Mouse (Mus musculus) hindbrain, embryonic 13.5 days (tissue): ENCODE measurements around the gene Pip5kl1. TPM values are rescaled to one million over a fixed set of nuclear protein-coding genes. Genes with fewer than 3 reads are reported as not detected.
A peak's percentile ranks its signal among the peaks of the same experiment; 100 is the strongest.

Experiments used
- ATAC-seq: fragments of 200-750 bp; cut with Nextera tagmentation; 2 replicates; pipeline ENCODE4 v1.8.0; 2017; ENCODE audit warnings: moderate TSS enrichment; ENCODE audit not compliant: low FRiP score
- H3K27ac ChIP-seq: fragments of 300-500 bp; sonication (generic); 2 replicates; pipeline ENCODE4 v1.5.1; 2015; ENCODE audit warnings: inconsistent platforms, mild to moderate bottlenecking, moderate library complexity
- H3K27me3 ChIP-seq: fragments of 300-500 bp; sonication (generic); 2 replicates; pipeline ENCODE4 v1.6.1; 2015; ENCODE audit warnings: mild to moderate bottlenecking, inconsistent platforms
- H3K36me3 ChIP-seq: fragments of 300-500 bp; sonication (generic); 2 replicates; pipeline ENCODE4 v1.6.1; 2015; ENCODE audit warnings: mild to moderate bottlenecking, inconsistent platforms
- H3K4me1 ChIP-seq: fragments of 300-500 bp; sonication (generic); replicated peaks from 2 replicates; pipeline ENCODE4 v1.6.1; 2015; ENCODE audit warnings: inconsistent platforms
- H3K4me2 ChIP-seq: fragments of 300-500 bp; sonication (generic); 2 replicates; pipeline ENCODE4 v1.6.1; 2015; ENCODE audit warnings: inconsistent platforms, mild to moderate bottlenecking, moderate library complexity
- H3K4me3 ChIP-seq: fragments of 300-500 bp; sonication (generic); 2 replicates; pipeline ENCODE4 v1.5.1; 2015; ENCODE audit warnings: mild to moderate bottlenecking, inconsistent platforms
- H3K9ac ChIP-seq: fragments of 300-500 bp; sonication (generic); 2 replicates; pipeline ENCODE4 v1.6.1; 2015; ENCODE audit warnings: mild to moderate bottlenecking, inconsistent platforms
- H3K9me3 ChIP-seq: fragments of 300-500 bp; sonication (generic); 2 replicates; pipeline ENCODE4 v1.6.1; 2016; ENCODE audit warnings: inconsistent platforms
- WGBS: fragments of 180-500 bp; shearing (Covaris S2); methylation state at CpG from one replicate; pipeline ENCODE4 v1.1.7; 2015; 5-methylcytosine and 5-hydroxymethylcytosine counted together
- polyA plus RNA-seq: library from polyadenylated mRNA; unstranded; fragments of >200 nt; fragmentation: Nextera tagmentation; extraction: Ambion mirVana; gene quantifications from 2 replicates; pipeline ENCODE4 v1.2.1, GENCODE M21; 2015

The Pip5kl1 gene
- polyA plus RNA-seq, 1 experiment from 2014 or later, result 9.0 TPM

DNA sequence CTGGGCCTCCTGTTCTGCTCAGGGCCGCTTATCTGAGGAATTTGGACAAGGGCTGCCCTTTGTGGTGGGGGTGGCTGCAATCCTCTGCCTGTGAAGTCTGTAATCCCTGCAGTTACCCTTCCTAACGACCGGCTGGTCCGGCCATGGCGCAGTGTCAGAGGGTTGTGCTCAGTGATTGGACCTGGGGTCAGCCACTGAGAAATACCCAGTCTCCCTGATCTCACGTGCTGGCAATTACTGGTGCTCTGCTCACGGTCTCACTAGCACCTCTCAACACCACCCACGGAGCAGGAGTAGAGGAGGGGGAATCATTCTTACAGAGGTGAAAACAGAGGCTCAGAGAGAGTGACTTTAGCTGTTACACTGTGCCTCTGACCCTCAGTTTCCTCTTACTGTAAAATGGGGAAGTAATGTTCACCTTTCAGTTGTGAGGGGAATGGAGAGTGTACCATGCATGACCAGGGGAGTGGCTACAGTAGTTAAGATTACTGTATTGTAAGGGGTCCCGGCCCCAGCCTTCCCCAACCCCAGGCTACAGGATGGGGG is 37.2 kb upstream of the Pip5kl1 start:
- ATAC-seq, result no peak
- H3K4me1 ChIP-seq, result peaks cover 79% of the 10 kb centered on the region

DNA sequence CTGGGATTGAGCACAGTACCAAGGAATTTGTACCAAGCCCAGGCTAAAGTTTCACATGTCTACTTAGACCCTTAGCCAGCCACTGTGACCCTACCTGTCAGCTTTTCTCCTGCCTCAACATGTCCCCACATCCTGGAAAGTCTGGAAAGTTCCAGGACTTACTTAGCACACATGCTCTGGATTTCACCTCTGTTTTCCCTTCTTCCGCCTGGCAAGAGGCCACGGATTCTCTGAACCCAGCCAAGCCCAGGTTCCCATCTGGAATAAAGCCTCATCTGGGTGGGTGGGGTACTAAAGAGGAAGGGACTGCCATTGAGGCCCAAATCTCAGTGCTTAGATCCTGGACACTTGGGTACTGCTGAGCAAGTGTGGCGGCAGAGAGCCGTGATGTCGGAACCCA is 36.7 kb upstream of the Pip5kl1 start:
- ATAC-seq, result no peak
- Histone ChIP-seq H3K4me2 (peak overlapping the region; percentile 81), H3K4me3 (peak overlapping the region; percentile 94), H3K27me3 (no peaks in the 10 kb centered on the region), H3K36me3 (no peaks in the 10 kb centered on the region), H3K9ac (peak overlapping the region; percentile 96), H3K27ac (no peak overlapping the region), H3K9me3 (no peaks in the 10 kb centered on the region), H3K4me1 (peaks cover 84% of the 10 kb centered on the region)
- WGBS, result 76% methylated on average over 5 of the region's 5 CpGs

More for the DNA sequence above, 37.2 kb upstream of the Pip5kl1 start:
- H3K36me3 ChIP-seq, result no peaks in the 10 kb centered on the region
- no peaks in the 10 kb centered on the region for H3K9me3 ChIP-seq
- H3K4me2 ChIP-seq, result peak overlapping the region; percentile 81
- H3K9ac ChIP-seq, result peak overlapping the region; percentile 96
- peak overlapping the region; percentile 97 for H3K27ac ChIP-seq
- peak overlapping the region; percentile 94 for H3K4me3 ChIP-seq
- H3K27me3 ChIP-seq, result no peaks in the 10 kb centered on the region
- WGBS, result 13% methylated on average over 9 of the region's 9 CpGs

DNA sequence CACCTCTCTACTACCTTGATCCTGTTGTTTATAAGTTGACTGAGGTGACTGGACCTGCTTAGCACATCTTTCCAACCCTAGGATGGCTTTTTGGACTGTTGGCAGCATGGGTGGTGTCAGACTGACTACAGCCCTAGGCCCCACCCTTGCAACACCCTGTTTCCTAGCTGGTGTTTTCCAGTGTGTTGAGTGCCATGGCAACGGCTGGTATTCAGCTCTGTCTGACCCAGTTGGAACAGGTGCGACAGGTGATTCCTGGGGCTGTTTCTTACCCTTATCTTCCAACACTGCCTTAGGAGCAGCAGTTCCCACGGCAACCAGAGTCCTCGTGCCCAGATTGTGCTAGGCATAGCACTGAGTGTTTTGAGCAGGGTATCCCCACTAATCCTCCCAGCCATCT is 36.1 kb upstream of the Pip5kl1 start:
- Histone ChIP-seq H3K9ac (peak overlapping the region; percentile 96; the same call in 1 of the 2 replicates), H3K4me2 (peak overlapping the region; percentile 81), H3K27ac (no peak overlapping the region), H3K4me3 (peak overlapping the region; percentile 94), H3K9me3 (no peaks in the 10 kb centered on the region), H3K36me3 (no peaks in the 10 kb centered on the region), H3K4me1 (peaks cover 87% of the 10 kb centered on the region), H3K27me3 (no peaks in the 10 kb centered on the region)
- ATAC-seq, result no peak
- WGBS, result 69% methylated on average over 4 of the region's 4 CpGs

DNA sequence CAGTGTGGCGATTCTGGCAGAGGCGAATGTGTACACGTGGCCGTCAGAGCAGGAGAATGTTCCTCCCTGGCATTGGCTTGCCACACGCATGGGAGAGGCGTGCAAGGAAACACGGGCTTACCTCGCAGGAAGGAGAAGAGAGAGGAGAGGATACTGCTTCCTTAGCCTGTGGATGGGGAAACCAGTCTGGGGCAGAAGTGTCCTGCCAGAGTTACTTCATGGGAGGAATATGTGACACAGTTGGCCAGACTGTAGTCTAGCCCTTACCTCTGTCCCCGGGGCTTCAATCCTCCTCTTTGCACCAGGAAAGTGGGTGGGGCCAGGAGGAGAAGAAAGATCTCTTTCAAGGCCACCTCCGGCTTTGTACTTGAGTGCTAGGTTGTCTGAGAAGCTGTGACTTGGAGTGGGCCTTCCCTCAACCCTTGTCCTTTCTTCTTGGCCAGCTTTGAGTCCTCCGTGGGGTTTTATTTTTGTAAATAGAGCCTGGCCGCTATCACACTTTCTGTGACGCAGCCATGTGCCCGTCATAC is 35.1 kb upstream of the Pip5kl1 start:
- H3K4me2 ChIP-seq, result peak overlapping the region; percentile 81; the same call in 1 of the 2 replicates
- H3K27me3 ChIP-seq, result no peaks in the 10 kb centered on the region
- no peaks in the 10 kb centered on the region for H3K9me3 ChIP-seq
- no peak for ATAC-seq
- no peak overlapping the region for H3K27ac ChIP-seq
- no peak overlapping the region for H3K4me3 ChIP-seq
- H3K9ac ChIP-seq, result 0 out of 2 replicates have a peak overlapping the region, but pooled peaks have one; percentile 96
- H3K4me1 ChIP-seq, result peaks cover 77% of the 10 kb centered on the region
- H3K36me3 ChIP-seq, result no peaks in the 10 kb centered on the region
- 81% methylated on average over 14 of the region's 14 CpGs for WGBS

DNA sequence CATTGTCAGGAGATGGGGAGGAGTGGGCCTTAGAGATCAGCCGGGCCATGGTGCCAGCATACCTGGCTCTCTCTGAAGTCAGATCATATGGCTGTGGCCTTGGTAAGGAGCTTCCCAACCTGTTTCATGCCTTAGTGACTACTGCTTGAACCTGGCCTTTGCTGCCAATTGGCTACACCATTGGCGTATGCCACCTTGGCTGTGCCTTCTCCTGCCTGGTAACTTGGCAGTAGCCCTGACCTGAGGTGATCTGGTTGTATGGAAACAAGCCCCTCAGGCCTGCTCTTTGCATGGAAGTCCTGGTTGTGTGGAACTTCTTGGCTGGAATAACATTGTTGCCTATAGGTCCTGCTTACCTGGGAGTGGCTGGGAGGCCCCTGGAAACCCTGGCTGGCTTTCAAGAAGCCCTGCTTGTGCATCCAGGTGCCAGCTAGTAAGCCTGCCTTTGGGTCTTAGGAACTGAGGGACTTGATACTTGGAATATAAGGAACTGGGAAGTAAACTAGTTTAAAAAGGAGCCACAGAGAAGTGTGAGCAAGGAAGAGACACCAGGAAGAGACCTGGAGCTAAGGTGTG is 33.2 kb upstream of the Pip5kl1 start:
- Histone ChIP-seq H3K27me3 (no peaks in the 10 kb centered on the region), H3K4me3 (no peak overlapping the region), H3K4me2 (no peak overlapping the region), H3K4me1 (peaks cover 68% of the 10 kb centered on the region), H3K9me3 (no peaks in the 10 kb centered on the region), H3K36me3 (no peaks in the 10 kb centered on the region), H3K9ac (no peak overlapping the region), H3K27ac (no peak overlapping the region)
- ATAC-seq, result no peak
- 96% methylated on average over 2 of the region's 2 CpGs for WGBS

DNA sequence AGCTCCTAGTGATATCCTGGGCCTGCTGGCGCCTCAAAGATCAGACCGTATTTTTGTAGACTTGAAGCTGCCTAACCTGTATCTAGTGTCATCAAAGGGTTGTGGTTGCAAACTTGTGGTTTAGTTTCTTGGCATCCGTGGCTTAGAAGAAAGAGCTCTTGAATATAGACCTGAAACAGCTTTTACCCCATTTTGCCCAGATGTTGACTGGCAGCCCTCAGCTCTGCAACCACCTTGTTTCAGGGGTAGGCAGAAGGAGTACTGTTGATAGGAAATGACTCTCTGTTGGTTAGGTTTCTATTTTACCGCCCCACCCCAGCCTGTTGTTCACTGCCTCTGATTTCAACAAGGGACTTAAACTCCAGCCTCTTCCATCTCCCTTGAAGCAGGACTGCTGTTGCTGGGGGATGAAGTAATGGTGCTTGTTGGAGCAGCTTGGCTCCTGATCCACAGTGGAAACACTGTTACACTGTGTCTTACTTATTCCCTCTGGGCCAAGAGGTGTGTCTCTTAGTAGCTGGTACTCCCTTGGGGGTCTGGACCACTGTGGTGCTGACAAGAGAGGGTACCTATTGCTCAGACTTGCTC is 32.5 kb upstream of the Pip5kl1 start:
- no peak overlapping the region for H3K27ac ChIP-seq
- 95% methylated on average over 4 of the region's 4 CpGs for WGBS

DNA sequence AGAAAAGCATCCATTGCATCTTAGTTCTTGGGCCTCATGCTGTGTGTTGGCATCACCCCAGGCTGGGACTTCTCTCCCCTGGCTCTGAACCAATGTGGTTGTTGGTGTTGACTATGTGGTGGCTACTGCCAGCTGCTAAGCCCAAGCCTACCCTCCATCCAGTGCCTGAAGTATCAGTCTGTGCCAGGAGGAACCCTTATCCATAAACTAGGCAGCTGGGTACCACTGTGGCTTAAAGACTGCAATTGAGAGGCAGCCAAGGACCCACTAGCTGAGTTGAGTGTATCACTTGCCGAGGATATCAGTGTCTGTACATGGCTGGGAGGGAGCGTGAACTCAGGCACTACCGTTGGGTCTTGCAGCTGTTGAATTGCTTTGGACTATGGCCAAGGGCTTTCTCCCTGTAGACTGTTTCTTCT is 31.6 kb upstream of the Pip5kl1 start:
- H3K27me3 ChIP-seq, result no peaks in the 10 kb centered on the region
- no peaks in the 10 kb centered on the region for H3K9me3 ChIP-seq
- H3K9ac ChIP-seq, result no peak overlapping the region
- no peak overlapping the region for H3K4me2 ChIP-seq
- ATAC-seq, result no peak
- no peak overlapping the region for H3K27ac ChIP-seq
- peaks cover 56% of the 10 kb centered on the region for H3K4me1 ChIP-seq
- no peak overlapping the region for H3K4me3 ChIP-seq
- 83% methylated on average over 3 of the region's 3 CpGs for WGBS
- no peaks in the 10 kb centered on the region for H3K36me3 ChIP-seq

More for the DNA sequence above, 32.5 kb upstream of the Pip5kl1 start:
- no peak overlapping the region for H3K4me3 ChIP-seq
- no peaks in the 10 kb centered on the region for H3K9me3 ChIP-seq
- no peaks in the 10 kb centered on the region for H3K36me3 ChIP-seq
- H3K9ac ChIP-seq, result no peak overlapping the region
- H3K27me3 ChIP-seq, result no peaks in the 10 kb centered on the region
- H3K4me2 ChIP-seq, result no peak overlapping the region
- H3K4me1 ChIP-seq, result peaks cover 62% of the 10 kb centered on the region
- no peak for ATAC-seq

DNA sequence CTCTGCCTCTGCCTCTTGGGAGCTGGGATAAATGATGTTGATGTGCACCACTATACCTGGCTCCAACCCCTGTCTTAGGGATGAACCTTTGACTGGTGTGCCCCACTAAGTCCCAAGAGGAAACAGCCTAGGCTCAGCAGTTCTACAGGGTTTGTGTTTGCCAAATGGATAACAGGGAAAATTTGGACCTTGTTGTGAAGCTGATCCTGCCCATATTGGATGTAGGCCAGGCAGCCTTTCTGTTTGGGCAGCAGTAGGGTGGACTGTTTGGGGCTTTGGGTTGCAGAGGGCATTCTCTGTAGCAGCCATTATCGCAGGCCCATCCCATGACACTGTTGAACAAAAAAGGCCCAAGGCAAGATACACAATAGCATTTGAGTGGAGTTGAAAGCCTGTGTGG is 27.6 kb upstream of the Pip5kl1 start:
- Histone ChIP-seq H3K9me3 (no peaks in the 10 kb centered on the region), H3K4me2 (no peak overlapping the region), H3K27ac (0 out of 2 replicates have a peak overlapping the region, but pooled peaks have one; percentile 14), H3K36me3 (peaks cover 6% of the 10 kb centered on the region; the same call in 1 of the 2 replicates), H3K9ac (no peak overlapping the region), H3K4me1 (peaks cover 32% of the 10 kb centered on the region), H3K27me3 (no peaks in the 10 kb centered on the region), H3K4me3 (no peak overlapping the region)
- ATAC-seq, result no peak
- WGBS, result 77% methylated on average over 1 of the region's 1 CpGs

DNA sequence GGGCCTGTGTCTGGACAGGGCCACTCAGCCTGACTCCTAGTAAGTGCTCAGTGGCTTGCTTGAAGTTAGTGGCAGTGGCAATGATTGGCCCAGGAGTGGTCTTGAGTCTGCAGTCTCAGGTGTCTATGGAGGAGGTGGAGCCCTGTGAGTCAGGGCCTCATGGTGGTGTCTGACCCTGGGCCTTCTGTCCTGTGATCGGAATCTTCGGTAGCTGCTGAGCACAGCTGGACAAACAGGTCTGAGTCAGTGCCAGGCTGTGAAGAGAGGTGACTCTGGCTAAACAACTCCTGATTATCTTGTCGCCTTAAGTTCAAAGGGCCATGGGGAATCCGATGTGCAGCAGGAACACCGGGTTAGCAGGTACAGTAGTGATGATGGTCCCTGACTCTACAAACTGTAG is 27.2 kb upstream of the Pip5kl1 start:
- H3K9me3 ChIP-seq, result no peaks in the 10 kb centered on the region
- no peak overlapping the region for H3K4me2 ChIP-seq
- no peak overlapping the region for H3K9ac ChIP-seq
- H3K27me3 ChIP-seq, result no peaks in the 10 kb centered on the region
- no peak for ATAC-seq
- H3K27ac ChIP-seq, result 0 out of 2 replicates have a peak overlapping the region, but pooled peaks have one; percentile 14
- 86% methylated on average over 5 of the region's 5 CpGs for WGBS
- no peak overlapping the region for H3K4me3 ChIP-seq
- peaks cover 28% of the 10 kb centered on the region for H3K4me1 ChIP-seq
- H3K36me3 ChIP-seq, result peaks cover 6% of the 10 kb centered on the region; the same call in 1 of the 2 replicates

DNA sequence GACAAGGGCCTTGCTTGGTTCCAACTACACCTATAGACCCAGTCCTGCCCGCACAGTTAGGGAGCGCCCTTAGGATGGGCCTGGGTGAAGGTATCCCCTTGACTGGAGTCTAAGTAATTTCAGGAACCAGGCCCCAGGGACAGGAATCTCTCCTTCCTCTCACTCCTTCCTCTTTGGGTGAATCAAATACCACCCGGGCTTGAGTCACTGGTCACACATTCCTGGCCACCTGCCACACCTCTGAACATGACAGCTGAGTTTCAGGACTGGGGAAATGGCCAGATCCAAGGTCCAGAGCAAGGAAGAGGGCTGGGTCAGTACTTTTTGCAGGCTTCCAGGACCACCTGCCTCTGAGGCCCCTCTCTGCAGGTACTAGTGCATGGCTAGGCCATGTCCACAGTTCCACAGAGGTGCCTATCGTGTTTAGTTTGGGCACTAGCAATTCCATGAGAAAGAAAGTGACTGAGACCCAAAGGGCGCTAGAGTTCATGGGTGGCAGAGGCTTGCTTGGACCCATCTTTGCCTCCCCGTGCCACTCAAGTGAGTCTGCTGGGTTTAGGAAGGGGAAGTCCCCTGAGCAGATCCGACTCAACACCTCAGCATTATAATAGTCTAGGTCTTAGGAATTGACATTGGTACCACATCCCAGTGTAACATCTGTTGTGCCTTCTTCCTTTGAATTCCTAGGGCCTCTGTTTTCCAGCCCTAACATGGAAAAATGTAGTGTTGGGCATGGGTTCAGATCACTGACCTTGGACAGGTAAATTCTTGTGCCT is 26.4 kb upstream of the Pip5kl1 start:
- Histone ChIP-seq H3K4me2 (no peak overlapping the region), H3K27me3 (no peaks in the 10 kb centered on the region), H3K9me3 (no peaks in the 10 kb centered on the region), H3K36me3 (peaks cover 6% of the 10 kb centered on the region; the same call in 1 of the 2 replicates), H3K4me1 (peaks cover 20% of the 10 kb centered on the region), H3K9ac (no peak overlapping the region), H3K4me3 (no peak overlapping the region), H3K27ac (no peak overlapping the region)
- WGBS, result 91% methylated on average over 7 of the region's 7 CpGs
- no peak for ATAC-seq

DNA sequence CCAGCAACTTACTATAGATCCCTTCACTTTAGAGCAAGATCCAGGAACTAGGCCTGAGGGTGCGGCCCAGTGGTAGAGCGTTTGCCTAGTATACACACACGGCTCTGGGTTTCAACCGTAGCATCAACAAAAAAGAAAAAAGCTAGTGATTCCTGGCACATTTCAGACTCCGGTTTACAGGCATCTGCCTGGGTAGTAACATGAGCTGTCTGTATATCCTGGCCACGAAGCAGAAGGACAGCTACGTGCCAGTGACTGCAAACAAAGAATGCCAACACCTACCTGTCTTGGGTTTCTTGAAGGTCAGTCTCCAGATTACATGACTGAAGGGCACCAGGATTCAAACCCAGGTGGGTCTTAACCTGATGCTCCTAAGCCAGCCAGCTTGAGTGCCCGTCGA is 25.4 kb upstream of the Pip5kl1 start:
- no peak for ATAC-seq
- no peak overlapping the region for H3K4me3 ChIP-seq
- H3K27me3 ChIP-seq, result no peaks in the 10 kb centered on the region
- no peaks in the 10 kb centered on the region for H3K9me3 ChIP-seq
- no peak overlapping the region for H3K4me2 ChIP-seq
- H3K27ac ChIP-seq, result no peak overlapping the region
- H3K9ac ChIP-seq, result no peak overlapping the region
- WGBS, result 91% methylated on average over 9 of the region's 9 CpGs
- peaks cover 18% of the 10 kb centered on the region; the same call in 1 of the 2 replicates for H3K4me1 ChIP-seq
- H3K36me3 ChIP-seq, result peaks cover 6% of the 10 kb centered on the region; the same call in 1 of the 2 replicates

DNA sequence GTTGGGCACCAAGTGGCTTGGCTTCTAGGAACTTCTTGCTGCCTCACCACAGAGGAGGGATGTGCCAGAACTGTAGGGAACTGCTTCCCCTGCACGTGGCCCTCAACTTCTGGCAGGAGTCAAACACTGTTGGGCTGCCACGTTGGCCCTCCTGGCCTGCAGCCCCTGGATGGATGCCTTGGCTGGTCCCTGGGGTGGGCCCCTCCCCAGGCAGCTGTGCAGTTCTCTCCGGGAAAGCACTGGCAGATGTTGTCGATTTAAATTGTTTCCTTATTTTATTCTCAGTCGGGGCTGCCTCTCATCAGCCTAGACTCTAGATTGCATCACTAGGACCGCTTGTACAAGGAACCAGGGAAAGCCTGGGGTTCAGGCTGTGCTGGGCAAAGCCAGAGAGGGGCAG is 24.8 kb upstream of the Pip5kl1 start:
- WGBS, result 79% methylated on average over 6 of the region's 6 CpGs
- no peak for ATAC-seq
- Histone ChIP-seq H3K4me3 (no peak overlapping the region), H3K27me3 (no peaks in the 10 kb centered on the region), H3K4me1 (peaks cover 18% of the 10 kb centered on the region; the same call in 1 of the 2 replicates), H3K9me3 (no peaks in the 10 kb centered on the region), H3K4me2 (no peak overlapping the region), H3K36me3 (peaks cover 6% of the 10 kb centered on the region; the same call in 1 of the 2 replicates), H3K27ac (no peak overlapping the region), H3K9ac (no peak overlapping the region)
